Mouse (Mus musculus): ENCODE results near the gene Mindy4b-ps. TPM values are rescaled to one million over a fixed set of nuclear protein-coding genes. Genes with fewer than 3 reads are reported as not detected.
"Not testable (repeated sequence)": the region's sequence is repeated elsewhere in the genome, so short reads cannot be mapped to it uniquely, and the experiment has no call there.

The Mindy4b-ps gene
- polyA plus RNA-seq (2012; rRNA removed) = not detected in 2 replicates

DNA sequence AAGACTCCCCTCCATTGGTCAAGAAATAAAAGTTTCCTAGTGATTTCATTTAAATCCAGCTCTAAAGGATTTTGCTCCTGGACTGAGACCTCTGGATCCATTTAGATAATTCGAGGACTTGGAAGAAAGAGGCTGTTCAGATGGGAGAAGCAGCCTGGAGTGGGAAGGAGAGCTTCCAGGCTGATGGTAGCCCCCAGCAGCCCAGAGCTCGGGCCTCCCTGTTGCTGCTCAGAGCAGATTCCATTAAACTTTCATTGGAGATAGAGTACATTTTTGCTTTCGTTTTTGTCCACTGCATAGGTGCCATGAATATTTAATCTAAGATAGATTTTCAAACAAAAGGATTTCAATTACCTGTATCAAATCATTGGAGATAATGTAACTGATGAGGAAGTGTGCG, at the start of gene Mindy4b-ps:
TSS of gene Mindy4b-ps (minus strand) at position 101 of the 400 bp plus-strand sequence.
- Histone ChIP-seq H3K4me3 (replicated peaks; ENCODE audit: extremely low read depth, low read depth, low read length) (no peak within 1 kb of the TSS), H3K4me1 (ENCODE audit: control insufficient read depth, insufficient read depth, low read length) (no peaks in the 10 kb centered on the region)
- DNase-seq = no peak
- WGBS = 60% methylated on average over 4 of the region's 4 CpGs
- TF ChIP-seq POLR2A (IDR thresholded peaks at IDR 0.05; ENCODE audit: borderline replicate concordance, extremely low read depth, low read depth, low read length) (no peak), CTCF (IDR thresholded peaks at IDR 0.05; ENCODE audit: insufficient read depth, low read length) (no peak)

DNA sequence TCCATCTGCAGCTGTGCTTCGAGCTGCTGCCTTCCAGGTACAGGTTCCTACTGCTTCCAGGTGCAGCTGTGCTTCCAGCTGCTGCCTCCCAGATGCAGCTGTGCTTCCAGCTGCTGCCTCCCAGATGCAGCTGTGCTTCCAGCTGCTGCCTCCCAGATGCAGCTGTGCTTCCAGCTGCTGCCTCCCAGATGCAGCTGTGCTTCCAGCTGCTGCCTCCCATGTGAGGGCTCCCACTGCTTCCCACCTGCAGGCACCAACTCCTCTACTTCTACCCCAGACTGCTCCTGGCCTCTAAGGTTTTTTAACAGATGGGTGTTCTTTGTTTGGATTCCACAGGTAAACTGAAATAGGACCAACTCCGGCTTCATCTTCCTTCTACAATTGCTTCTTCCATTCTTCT, 49.8 kb upstream of the Mindy4b-ps start:
- not testable (repeated sequence) for H3K4me3 ChIP-seq (replicated peaks; ENCODE audit: extremely low read depth, low read depth, low read length); DNase-seq; H3K4me1 ChIP-seq (ENCODE audit: control insufficient read depth, insufficient read depth, low read length)
- 79% methylated on average over 2 of the region's 2 CpGs for WGBS

DNA sequence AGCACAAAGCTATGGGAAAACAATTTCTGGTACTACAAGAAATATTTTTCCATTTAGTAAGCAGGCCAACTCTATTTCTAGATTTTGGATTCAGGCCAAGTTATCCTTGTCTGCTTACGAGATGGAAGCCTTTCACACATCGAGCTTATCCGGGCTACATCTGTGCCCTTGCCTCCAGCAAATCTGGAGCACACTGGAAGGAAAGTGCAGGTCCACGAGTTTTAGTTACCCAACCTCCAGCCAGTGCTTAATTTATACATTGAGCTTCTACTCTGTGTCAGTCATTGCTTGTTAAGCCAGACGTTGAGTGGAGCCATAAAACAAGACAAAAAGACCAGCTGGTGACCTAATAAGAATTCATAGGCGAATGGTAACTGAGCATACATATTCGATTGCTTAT, 43.6 kb upstream of the Mindy4b-ps start:
- no peak for DNase-seq

DNA sequence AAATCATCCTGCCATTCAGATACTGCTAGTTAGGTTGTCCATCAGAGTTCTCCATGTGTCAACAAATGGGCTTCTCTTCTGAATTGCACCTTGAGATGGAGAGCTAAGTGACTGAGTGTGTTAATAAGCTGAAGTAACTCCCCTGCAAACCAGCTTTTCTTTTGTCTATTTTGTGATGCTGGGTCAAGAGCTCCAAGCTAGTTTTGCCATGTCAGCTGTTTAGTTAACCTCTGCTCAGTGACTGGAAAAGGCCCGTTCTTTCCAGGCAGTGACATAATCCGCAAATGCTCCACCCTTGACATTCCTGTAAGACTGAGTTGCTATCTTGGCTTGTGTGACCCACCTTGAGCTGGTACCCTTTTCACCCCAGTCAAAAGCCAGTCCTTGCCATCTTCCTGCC, 40.9 kb upstream of the Mindy4b-ps start:
- TF ChIP-seq CTCF (IDR thresholded peaks at IDR 0.05; ENCODE audit: insufficient read depth, low read length) = no peak
- Histone ChIP-seq H3K4me1 (ENCODE audit: control insufficient read depth, insufficient read depth, low read length) (no peaks in the 10 kb centered on the region), H3K4me3 (replicated peaks; ENCODE audit: extremely low read depth, low read depth, low read length) (no peak overlapping the region)
- WGBS = 60% methylated on average over 2 of the region's 2 CpGs
- no peak for DNase-seq

More for the DNA sequence above, 43.6 kb upstream of the Mindy4b-ps start:
- H3K4me1 ChIP-seq (ENCODE audit: control insufficient read depth, insufficient read depth, low read length) = no peaks in the 10 kb centered on the region
- no peak for TF ChIP-seq POLR2A (IDR thresholded peaks at IDR 0.05; ENCODE audit: borderline replicate concordance, extremely low read depth, low read depth, low read length)
- TF ChIP-seq CTCF (IDR thresholded peaks at IDR 0.05; ENCODE audit: insufficient read depth, low read length) = no peak
- WGBS = 42% methylated on average over 7 of the region's 7 CpGs
- no peak overlapping the region for H3K4me3 ChIP-seq (replicated peaks; ENCODE audit: extremely low read depth, low read depth, low read length)

DNA sequence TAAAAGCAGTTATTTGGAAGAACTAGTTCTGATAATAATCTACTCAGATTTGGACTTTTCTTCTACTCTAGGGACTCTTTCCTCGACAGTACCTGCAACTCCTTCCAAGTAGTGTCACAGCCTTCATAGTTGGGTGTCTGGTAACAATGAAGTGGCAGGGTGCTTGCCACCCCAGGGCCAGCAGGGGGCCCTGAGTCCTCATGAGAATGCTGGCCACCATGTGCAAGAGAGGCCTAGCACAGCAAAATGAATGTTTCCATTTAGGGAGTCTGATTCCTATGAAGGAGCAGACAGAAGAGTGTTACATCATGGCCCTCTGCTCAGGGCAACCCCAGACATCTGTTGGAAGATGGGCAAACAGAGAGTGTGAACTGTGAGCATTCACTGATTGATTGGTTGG, 21.3 kb upstream of the Mindy4b-ps start:
- WGBS = 27% methylated on average over 1 of the region's 1 CpGs
- TF ChIP-seq CTCF (IDR thresholded peaks at IDR 0.05; ENCODE audit: insufficient read depth, low read length) = no peak
- no peaks in the 10 kb centered on the region for H3K4me1 ChIP-seq (ENCODE audit: control insufficient read depth, insufficient read depth, low read length)
- H3K4me3 ChIP-seq (replicated peaks; ENCODE audit: extremely low read depth, low read depth, low read length) = no peak overlapping the region
- DNase-seq = no peak

DNA sequence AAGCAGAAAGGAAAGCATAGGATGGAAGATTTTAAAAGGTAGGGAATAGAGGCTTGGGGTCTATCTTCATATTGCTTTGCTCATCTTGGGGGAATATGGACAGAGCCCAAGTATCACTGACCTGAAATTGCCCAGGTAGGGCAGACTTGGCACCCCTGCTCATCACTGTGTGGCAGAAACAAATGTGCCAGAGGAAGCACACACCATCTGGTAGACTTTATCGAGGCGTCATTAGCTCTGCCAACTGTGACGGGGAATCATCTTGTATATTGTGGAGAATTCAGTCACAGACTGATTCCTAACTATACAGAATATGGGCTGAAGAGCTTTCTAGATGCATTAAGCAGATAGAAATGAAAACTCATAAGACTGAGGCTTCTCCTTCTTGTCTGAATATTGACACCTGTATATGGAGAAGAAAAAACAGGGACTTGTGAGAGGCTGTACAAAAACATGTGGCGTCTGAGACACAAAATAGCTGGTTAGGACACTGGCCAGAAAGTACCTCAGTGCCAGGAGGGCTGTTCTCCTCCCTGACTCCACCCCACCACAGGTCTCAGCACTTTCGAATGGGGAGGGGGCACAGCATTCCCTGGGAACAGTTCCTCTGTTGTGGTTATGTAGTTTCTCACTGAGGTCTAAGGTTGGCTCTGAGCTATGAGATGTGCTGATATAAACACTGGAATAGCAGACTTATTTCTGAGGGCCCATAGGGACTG, 11.5 kb upstream of the Mindy4b-ps start:
- no peaks in the 10 kb centered on the region for H3K4me1 ChIP-seq (ENCODE audit: control insufficient read depth, insufficient read depth, low read length)
- WGBS = 79% methylated on average over 5 of the region's 5 CpGs
- TF ChIP-seq POLR2A (IDR thresholded peaks at IDR 0.05; ENCODE audit: borderline replicate concordance, extremely low read depth, low read depth, low read length) (no peak), CTCF (IDR thresholded peaks at IDR 0.05; ENCODE audit: insufficient read depth, low read length) (no peak)
- no peak for DNase-seq
- no peak overlapping the region for H3K4me3 ChIP-seq (replicated peaks; ENCODE audit: extremely low read depth, low read depth, low read length)

DNA sequence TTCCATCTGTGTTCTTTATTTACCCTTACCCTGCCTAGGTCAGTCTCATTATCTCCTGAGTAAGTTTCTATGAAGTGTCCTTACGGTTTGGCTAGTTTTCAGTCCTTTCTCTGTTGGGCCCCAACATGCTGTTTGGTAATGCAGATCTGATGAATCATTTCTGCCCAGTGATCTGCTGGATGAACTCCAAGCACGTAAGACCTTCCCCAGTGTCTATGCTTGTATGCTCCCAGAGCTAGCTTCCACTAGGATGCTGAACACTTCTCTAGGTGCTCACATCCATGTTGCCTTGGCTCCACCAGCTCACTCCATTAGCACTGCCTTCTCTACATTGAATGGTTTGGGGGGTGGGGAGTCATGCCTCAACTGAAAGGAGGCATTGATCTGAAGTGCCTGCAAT, 10.8 kb upstream of the Mindy4b-ps start:
- H3K4me3 ChIP-seq (replicated peaks; ENCODE audit: extremely low read depth, low read depth, low read length) = no peak overlapping the region
- 75% methylated on average over 2 of the region's 2 CpGs for WGBS
- no peaks in the 10 kb centered on the region for H3K4me1 ChIP-seq (ENCODE audit: control insufficient read depth, insufficient read depth, low read length)
- no peak for DNase-seq
- TF ChIP-seq POLR2A (IDR thresholded peaks at IDR 0.05; ENCODE audit: borderline replicate concordance, extremely low read depth, low read depth, low read length) (no peak), CTCF (IDR thresholded peaks at IDR 0.05; ENCODE audit: insufficient read depth, low read length) (no peak)

DNA sequence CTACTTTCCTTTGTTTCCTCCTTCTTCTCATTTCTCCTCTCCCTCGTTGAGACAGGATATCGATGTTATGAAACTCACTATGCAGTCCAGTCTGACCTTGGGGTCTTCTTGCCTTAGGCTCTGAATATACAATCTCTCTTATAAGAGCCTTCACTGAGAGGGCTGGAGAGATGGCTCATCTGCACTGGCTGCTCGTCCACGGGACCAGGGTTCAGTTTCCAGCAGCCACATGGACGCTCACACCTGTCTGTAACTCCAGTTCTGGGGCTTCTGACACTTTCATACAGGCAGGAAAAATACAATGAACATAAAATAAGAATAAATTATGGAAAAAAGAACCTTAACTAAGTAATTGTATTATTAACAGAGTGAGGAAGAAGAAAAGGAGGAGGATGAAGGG, 9.5 kb upstream of the Mindy4b-ps start:
- H3K4me1 ChIP-seq (ENCODE audit: control insufficient read depth, insufficient read depth, low read length) = no peaks in the 10 kb centered on the region
- TF ChIP-seq CTCF (IDR thresholded peaks at IDR 0.05; ENCODE audit: insufficient read depth, low read length) (no peak), POLR2A (IDR thresholded peaks at IDR 0.05; ENCODE audit: borderline replicate concordance, extremely low read depth, low read depth, low read length) (no peak)
- no peak for DNase-seq
- WGBS = 68% methylated on average over 5 of the region's 5 CpGs
- no peak overlapping the region for H3K4me3 ChIP-seq (replicated peaks; ENCODE audit: extremely low read depth, low read depth, low read length)

DNA sequence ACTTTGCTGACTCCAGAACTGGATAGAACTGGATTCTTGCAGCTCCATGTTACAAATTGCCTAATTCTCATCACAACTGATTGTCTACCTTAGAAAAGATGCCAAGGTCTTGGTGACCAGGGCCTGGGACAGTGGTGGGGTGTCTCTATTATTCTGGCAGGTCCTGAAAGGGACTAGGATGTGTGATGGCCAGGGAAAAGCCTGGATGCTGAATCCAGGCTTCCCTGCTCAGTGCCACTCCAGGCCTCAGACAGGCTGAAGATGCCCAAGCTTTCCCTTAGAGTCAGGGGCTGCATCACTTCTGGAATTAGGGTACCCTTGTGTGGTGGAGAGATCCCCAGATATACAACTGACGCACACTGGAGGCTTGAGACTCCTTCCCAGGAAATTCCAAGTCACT, 7.8 kb upstream of the Mindy4b-ps start:
- Histone ChIP-seq H3K4me1 (ENCODE audit: control insufficient read depth, insufficient read depth, low read length) (no peaks in the 10 kb centered on the region), H3K4me3 (replicated peaks; ENCODE audit: extremely low read depth, low read depth, low read length) (no peak overlapping the region)
- no peak for TF ChIP-seq CTCF (IDR thresholded peaks at IDR 0.05; ENCODE audit: insufficient read depth, low read length)
- TF ChIP-seq POLR2A (IDR thresholded peaks at IDR 0.05; ENCODE audit: borderline replicate concordance, extremely low read depth, low read depth, low read length) = no peak
- WGBS = 74% methylated on average over 1 of the region's 1 CpGs
- no peak for DNase-seq

DNA sequence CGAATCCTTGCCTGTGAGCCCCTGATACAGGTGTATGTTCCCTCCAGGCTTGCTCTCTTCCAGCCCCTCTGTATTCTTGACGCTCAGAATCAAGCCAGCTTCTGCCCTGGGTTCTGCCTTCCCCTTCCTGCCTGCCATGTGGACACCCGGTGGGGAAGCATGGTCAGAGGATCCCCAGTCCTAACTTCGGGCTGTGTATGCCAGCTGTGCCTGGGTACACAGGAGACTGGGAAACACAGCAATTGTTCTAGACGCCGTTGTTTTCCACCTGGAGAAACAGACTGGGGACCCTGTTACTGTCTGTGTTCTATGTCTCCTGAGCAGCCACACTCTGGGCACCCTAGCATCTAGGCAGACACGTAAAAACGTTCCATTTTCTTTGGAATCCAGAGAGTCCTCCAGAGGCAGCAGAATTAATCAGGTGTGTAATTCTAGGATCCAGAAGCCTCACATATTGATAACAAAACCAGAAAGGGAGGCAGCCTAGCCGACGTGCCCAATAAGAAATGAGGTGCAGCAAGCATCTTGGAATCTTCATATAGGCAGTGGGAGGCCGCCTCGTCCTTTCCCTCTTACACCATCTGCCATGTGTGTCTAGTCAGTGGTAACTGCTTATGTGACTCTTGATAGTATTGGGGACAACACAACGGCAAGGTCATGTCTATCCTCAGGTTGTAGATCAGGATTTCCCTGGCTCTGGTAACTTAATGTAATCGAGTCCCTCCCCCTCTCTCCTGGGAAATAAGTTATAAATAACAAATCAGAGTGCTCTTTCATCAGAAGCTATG, 6.4 kb upstream of the Mindy4b-ps start:
- 76% methylated on average over 14 of the region's 14 CpGs for WGBS
- H3K4me1 ChIP-seq (ENCODE audit: control insufficient read depth, insufficient read depth, low read length) = no peaks in the 10 kb centered on the region
- no peak for DNase-seq
- TF ChIP-seq CTCF (IDR thresholded peaks at IDR 0.05; ENCODE audit: insufficient read depth, low read length) = no peak
- no peak for TF ChIP-seq POLR2A (IDR thresholded peaks at IDR 0.05; ENCODE audit: borderline replicate concordance, extremely low read depth, low read depth, low read length)
- no peak overlapping the region for H3K4me3 ChIP-seq (replicated peaks; ENCODE audit: extremely low read depth, low read depth, low read length)

Measured in lung, adult 2 months (tissue).